Mouse (Mus musculus) thymus, postnatal 25 days (tissue): Measurements from ENCODE around the gene Rpp40.

Experiments
- DNase-seq: peaks from one replicate; pipeline ENCODE4 v3.0.0; 2022

The Rpp40 gene

GRCm38 (mm10) chr13:35905879-35906481, at the start of gene Rpp40:
Gene Rpp40, minus strand, starts transcription at chr13:35906359.
- peak; percentile 89 for DNase-seq

GRCm38 (mm10) chr13:35949814-35950455, 43.8 kb upstream of the Rpp40 start:
- no peak for DNase-seq

GRCm38 (mm10) chr13:35947354-35948000, 41.3 kb upstream of the Rpp40 start:
- DNase-seq, result peak; percentile 55

- no peak for DNase-seq
Observed at GRCm38 (mm10) chr13:35946659-35947353, 40.6 kb upstream of the Rpp40 start.

GRCm38 (mm10) chr13:35940934-35941333, 34.8 kb upstream of the Rpp40 start:
- no peak for DNase-seq

GRCm38 (mm10) chr13:35939871-35940665, 33.9 kb upstream of the Rpp40 start:
- DNase-seq, result no peak

GRCm38 (mm10) chr13:35937991-35938390, 31.8 kb upstream of the Rpp40 start:
- no peak for DNase-seq

GRCm38 (mm10) chr13:35911476-35911875, 5.3 kb upstream of the Rpp40 start:
- no peak for DNase-seq

- no peak for DNase-seq
Observed at GRCm38 (mm10) chr13:35905378-35905777, 781 bp downstream of the Rpp40 start.

- no peak for DNase-seq
Observed at GRCm38 (mm10) chr13:35892866-35893265, 13.3 kb downstream of the Rpp40 start.

- peak; percentile 54 for DNase-seq
Observed at GRCm38 (mm10) chr13:35886121-35886725, 19.9 kb downstream of the Rpp40 start.

GRCm38 (mm10) chr13:35880555-35881046, 25.6 kb downstream of the Rpp40 start:
- DNase-seq, result no peak

- DNase-seq, result no peak
Observed at GRCm38 (mm10) chr13:35879519-35879918, 26.6 kb downstream of the Rpp40 start.

- DNase-seq, result no peak
Observed at GRCm38 (mm10) chr13:35879068-35879467, 27.1 kb downstream of the Rpp40 start.

GRCm38 (mm10) chr13:35878282-35878681, 27.9 kb downstream of the Rpp40 start:
- no peak for DNase-seq

GRCm38 (mm10) chr13:35875396-35875795, 30.8 kb downstream of the Rpp40 start:
- no peak for DNase-seq

GRCm38 (mm10) chr13:35871107-35871506, 35.1 kb downstream of the Rpp40 start:
- no peak for DNase-seq

- no peak for DNase-seq
Observed at GRCm38 (mm10) chr13:35870659-35871058, 35.5 kb downstream of the Rpp40 start.

- no peak for DNase-seq
Observed at GRCm38 (mm10) chr13:35860916-35861315, 45.2 kb downstream of the Rpp40 start.

GRCm38 (mm10) chr13:35857486-35857885, 48.7 kb downstream of the Rpp40 start:
- no peak for DNase-seq

- no peak for DNase-seq
Observed at GRCm38 (mm10) chr13:35852851-35853575, 53.1 kb downstream of the Rpp40 start.
